Mouse (Mus musculus): ENCODE data around the gene Kitl. TPM values are rescaled to one million over a fixed set of nuclear protein-coding genes. Genes with fewer than 3 reads are reported as not detected.

Gene Kitl
- 15.6 and 19.8 TPM in 2 replicates for polyA plus RNA-seq (2014; fragmentation: Nextera tagmentation; extraction: Ambion mirVana)

DNA sequence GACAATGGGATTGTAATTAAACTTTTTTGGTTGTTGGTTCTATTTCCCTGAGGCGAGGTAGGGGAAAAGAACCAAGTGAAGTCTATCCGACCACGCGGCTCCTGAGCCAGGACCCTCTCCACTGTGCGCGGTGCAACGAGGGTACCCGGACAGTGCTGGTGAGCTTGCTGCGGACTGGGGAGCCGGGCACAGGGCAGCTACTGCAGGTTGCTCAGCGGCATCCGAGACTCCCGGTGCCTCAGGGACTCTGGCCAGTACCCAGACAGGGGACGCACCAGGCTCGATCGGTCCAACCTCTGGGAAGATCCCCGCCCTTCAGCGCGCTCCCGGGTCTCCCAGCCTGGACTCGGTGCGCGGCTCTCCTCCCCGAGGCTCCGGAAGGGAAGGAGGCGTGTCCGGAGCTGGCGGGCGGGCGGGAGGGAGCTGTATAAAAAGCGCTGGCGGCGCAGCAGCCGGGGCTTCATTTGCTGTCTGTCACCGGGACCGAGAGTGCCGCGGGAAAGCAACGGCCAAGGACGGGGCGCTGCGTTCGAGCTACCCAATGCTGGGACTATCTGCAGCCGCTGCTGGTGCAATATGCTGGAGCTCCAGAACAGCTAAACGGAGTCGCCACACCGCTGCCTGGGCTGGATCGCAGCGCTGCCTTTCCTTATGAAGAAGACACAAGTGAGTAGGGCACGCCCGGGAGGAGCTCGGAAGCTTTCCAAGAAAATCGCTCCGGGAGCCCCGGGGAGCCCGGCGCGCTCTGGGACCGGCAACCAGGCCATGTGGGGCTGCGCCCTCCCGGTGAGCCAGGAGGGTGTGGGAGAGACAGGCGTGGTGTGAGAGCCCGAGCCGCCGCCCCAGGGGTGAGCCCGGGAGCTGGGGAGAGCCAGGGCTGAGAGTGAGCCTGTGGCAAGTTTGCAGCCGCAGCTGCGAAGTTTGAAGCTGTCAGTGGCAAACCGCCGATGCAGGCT, at the start of gene Kitl:
Kitl (plus strand) TSS at position 261 of the 956 bp plus-strand sequence.
- under 1% methylated on average over 67 of the region's 70 CpGs for WGBS

DNA sequence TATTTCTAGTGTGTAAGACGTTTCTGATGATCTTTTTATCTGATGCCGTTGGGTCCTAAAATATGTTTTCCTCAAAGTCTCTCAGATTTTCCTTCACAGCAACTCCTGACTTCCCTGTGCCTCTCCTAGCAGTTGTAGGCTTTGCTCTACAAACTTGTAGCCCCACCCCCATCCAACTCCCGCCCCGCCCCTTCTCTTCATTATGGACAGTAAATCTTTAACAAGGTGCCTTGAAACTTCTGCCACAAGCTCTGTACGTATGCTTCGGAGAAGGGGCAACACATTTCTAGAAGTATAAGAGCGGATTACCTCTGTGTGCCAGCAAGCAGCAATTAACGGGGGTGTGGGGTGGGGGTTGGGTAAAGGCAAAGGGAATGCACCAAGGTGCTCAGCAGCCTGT, 42.6 kb upstream of the Kitl start:
- H3K9me3 ChIP-seq (ENCODE audit: control insufficient read depth, low read length) = no peaks in the 10 kb centered on the region
- WGBS = 58% methylated on average over 8 of the region's 8 CpGs
- no peak for ATAC-seq (ENCODE audit: insufficient number of reproducible peaks, insufficient read depth, low FRiP score, low read depth)

More for the DNA sequence above, at the start of gene Kitl:
- ATAC-seq (ENCODE audit: insufficient number of reproducible peaks, insufficient read depth, low FRiP score, low read depth) = peak; percentile 89
- Histone ChIP-seq H3K4me3 (ENCODE audit: control insufficient read depth in 1 of 2, insufficient read depth in 1 of 2, low read depth in 1 of 2, low read length in 2 of 2) (peak within 1 kb of the TSS; percentile 71 to 78), H3K9ac (ENCODE audit: low read length) (peak within 1 kb of the TSS; percentile 76), H3K27me3 (ENCODE audit: control insufficient read depth, insufficient read depth, low read length) (no peaks in the 10 kb centered on the region), H3K36me3 (ENCODE audit: control insufficient read depth, insufficient read depth, low read length) (no peaks in the 10 kb centered on the region), H3K27ac (replicated peaks in 1 of 2; ENCODE audit: control insufficient read depth in 1 of 2, insufficient read depth in 1 of 2, low read depth in 2 of 2, low read length in 2 of 2) (peak within 1 kb of the TSS; percentile 51 to 78), H3K9me3 (ENCODE audit: control insufficient read depth, low read length) (no peaks in the 10 kb centered on the region), H3K4me1 (ENCODE audit: control insufficient read depth in 2 of 2, insufficient read depth in 2 of 2, low read length in 2 of 2) (peaks cover 2 to 26% of the 10 kb centered on the region in 2 experiments; a peak in 3 of 4 replicates), H3K4me2 (ENCODE audit: low read length) (peak within 1 kb of the TSS; percentile 84)

DNA sequence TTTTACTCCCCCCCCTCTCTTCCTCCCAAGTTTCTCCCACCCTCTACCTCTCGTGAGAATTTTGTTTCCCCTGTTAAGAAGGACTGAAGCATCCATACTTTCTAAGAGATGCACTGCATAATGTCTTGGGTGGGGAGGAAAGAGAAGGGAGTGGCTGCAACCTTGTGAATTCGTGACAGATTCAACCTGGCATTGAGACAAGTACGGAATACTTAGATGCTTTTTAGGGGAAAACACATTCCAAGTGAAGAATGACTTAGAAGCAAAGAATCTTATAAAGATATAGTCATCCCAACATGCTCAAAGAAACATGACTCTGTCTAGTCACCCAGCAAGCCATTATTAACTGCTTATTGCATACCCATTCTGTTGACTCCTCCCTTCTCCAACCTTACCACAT, 35.3 kb upstream of the Kitl start:
- Histone ChIP-seq H3K9me3 (ENCODE audit: control insufficient read depth, low read length) (no peaks in the 10 kb centered on the region), H3K9ac (ENCODE audit: low read length) (no peak overlapping the region), H3K4me2 (ENCODE audit: low read length) (no peak overlapping the region), H3K36me3 (ENCODE audit: control insufficient read depth, insufficient read depth, low read length) (no peaks in the 10 kb centered on the region), H3K27ac (replicated peaks in 1 of 2; ENCODE audit: control insufficient read depth in 1 of 2, insufficient read depth in 1 of 2, low read depth in 2 of 2, low read length in 2 of 2) (no peak overlapping the region), H3K27me3 (ENCODE audit: control insufficient read depth, insufficient read depth, low read length) (no peaks in the 10 kb centered on the region), H3K4me1 (ENCODE audit: control insufficient read depth in 2 of 2, insufficient read depth in 2 of 2, low read length in 2 of 2) (no peaks in the 10 kb centered on the region), H3K4me3 (ENCODE audit: control insufficient read depth in 1 of 2, insufficient read depth in 1 of 2, low read depth in 1 of 2, low read length in 2 of 2) (no peak overlapping the region)
- WGBS = 78% methylated on average over 3 of the region's 3 CpGs
- no peak for ATAC-seq (ENCODE audit: insufficient number of reproducible peaks, insufficient read depth, low FRiP score, low read depth)

More for the DNA sequence above, 42.6 kb upstream of the Kitl start:
- Histone ChIP-seq H3K27ac (replicated peaks in 1 of 2; ENCODE audit: control insufficient read depth in 1 of 2, insufficient read depth in 1 of 2, low read depth in 2 of 2, low read length in 2 of 2) (no peak overlapping the region), H3K27me3 (ENCODE audit: control insufficient read depth, insufficient read depth, low read length) (no peaks in the 10 kb centered on the region), H3K4me1 (ENCODE audit: control insufficient read depth in 2 of 2, insufficient read depth in 2 of 2, low read length in 2 of 2) (no peaks in the 10 kb centered on the region), H3K4me2 (ENCODE audit: low read length) (no peak overlapping the region), H3K36me3 (ENCODE audit: control insufficient read depth, insufficient read depth, low read length) (no peaks in the 10 kb centered on the region), H3K9ac (ENCODE audit: low read length) (no peak overlapping the region), H3K4me3 (ENCODE audit: control insufficient read depth in 1 of 2, insufficient read depth in 1 of 2, low read depth in 1 of 2, low read length in 2 of 2) (no peak overlapping the region)

DNA sequence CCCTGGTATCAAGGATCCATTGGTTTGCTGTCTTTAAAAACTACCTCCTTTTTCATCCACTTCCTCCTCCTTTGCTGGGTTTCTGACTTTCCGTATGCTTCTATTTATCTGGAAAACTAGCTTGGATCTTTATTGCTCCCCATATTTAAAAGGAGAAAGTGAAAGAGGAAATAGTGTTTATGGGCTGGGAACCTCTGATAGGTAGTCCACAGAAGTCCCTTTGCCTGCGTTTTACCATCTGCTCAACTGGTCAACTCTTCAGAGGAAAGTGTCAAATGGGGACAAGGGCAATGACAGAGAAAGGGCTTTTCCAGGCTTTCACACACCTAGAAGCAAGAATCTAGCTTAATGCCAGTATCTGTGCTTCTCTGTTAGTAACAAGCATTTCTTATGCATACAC, 34.5 kb upstream of the Kitl start:
- Histone ChIP-seq H3K9me3 (ENCODE audit: control insufficient read depth, low read length) (no peaks in the 10 kb centered on the region), H3K4me3 (ENCODE audit: control insufficient read depth in 1 of 2, insufficient read depth in 1 of 2, low read depth in 1 of 2, low read length in 2 of 2) (no peak overlapping the region), H3K27ac (replicated peaks in 1 of 2; ENCODE audit: control insufficient read depth in 1 of 2, insufficient read depth in 1 of 2, low read depth in 2 of 2, low read length in 2 of 2) (no peak overlapping the region), H3K9ac (ENCODE audit: low read length) (no peak overlapping the region), H3K4me2 (ENCODE audit: low read length) (no peak overlapping the region), H3K4me1 (ENCODE audit: control insufficient read depth in 2 of 2, insufficient read depth in 2 of 2, low read length in 2 of 2) (no peaks in the 10 kb centered on the region), H3K36me3 (ENCODE audit: control insufficient read depth, insufficient read depth, low read length) (no peaks in the 10 kb centered on the region), H3K27me3 (ENCODE audit: control insufficient read depth, insufficient read depth, low read length) (no peaks in the 10 kb centered on the region)
- ATAC-seq (ENCODE audit: insufficient number of reproducible peaks, insufficient read depth, low FRiP score, low read depth) = no peak
- 86% methylated on average over 2 of the region's 2 CpGs for WGBS

- H3K4me1 ChIP-seq (ENCODE audit: control insufficient read depth in 2 of 2, insufficient read depth in 2 of 2, low read length in 2 of 2) = no peaks in the 10 kb centered on the region
- ATAC-seq (ENCODE audit: insufficient number of reproducible peaks, insufficient read depth, low FRiP score, low read depth) = no peak
- H3K27me3 ChIP-seq (ENCODE audit: control insufficient read depth, insufficient read depth, low read length) = no peaks in the 10 kb centered on the region
- H3K4me2 ChIP-seq (ENCODE audit: low read length) = no peak overlapping the region
- H3K27ac ChIP-seq (replicated peaks in 1 of 2; ENCODE audit: control insufficient read depth in 1 of 2, insufficient read depth in 1 of 2, low read depth in 2 of 2, low read length in 2 of 2) = no peak overlapping the region
- H3K4me3 ChIP-seq (ENCODE audit: control insufficient read depth in 1 of 2, insufficient read depth in 1 of 2, low read depth in 1 of 2, low read length in 2 of 2) = no peak overlapping the region
- no peak overlapping the region for H3K9ac ChIP-seq (ENCODE audit: low read length)
- H3K9me3 ChIP-seq (ENCODE audit: control insufficient read depth, low read length) = no peaks in the 10 kb centered on the region
- no peaks in the 10 kb centered on the region for H3K36me3 ChIP-seq (ENCODE audit: control insufficient read depth, insufficient read depth, low read length)
- 74% methylated on average over 5 of the region's 5 CpGs for WGBS
These were observed 33.5 kb upstream of the Kitl start for GRCm38 (mm10) chr10:99981887-99982286.

GRCm38 (mm10) chr10:99986745-99987144, 28.7 kb upstream of the Kitl start:
- 69% methylated on average over 8 of the region's 8 CpGs for WGBS
- Histone ChIP-seq H3K9me3 (ENCODE audit: control insufficient read depth, low read length) (no peaks in the 10 kb centered on the region), H3K36me3 (ENCODE audit: control insufficient read depth, insufficient read depth, low read length) (no peaks in the 10 kb centered on the region), H3K4me1 (ENCODE audit: control insufficient read depth in 2 of 2, insufficient read depth in 2 of 2, low read length in 2 of 2) (peaks cover 0 to 2% of the 10 kb centered on the region in 2 experiments; a peak in 3 of 4 replicates), H3K4me3 (ENCODE audit: control insufficient read depth in 1 of 2, insufficient read depth in 1 of 2, low read depth in 1 of 2, low read length in 2 of 2) (no peak overlapping the region), H3K4me2 (ENCODE audit: low read length) (no peak overlapping the region), H3K9ac (ENCODE audit: low read length) (no peak overlapping the region), H3K27ac (replicated peaks in 1 of 2; ENCODE audit: control insufficient read depth in 1 of 2, insufficient read depth in 1 of 2, low read depth in 2 of 2, low read length in 2 of 2) (no peak overlapping the region), H3K27me3 (ENCODE audit: control insufficient read depth, insufficient read depth, low read length) (no peaks in the 10 kb centered on the region)
- no peak for ATAC-seq (ENCODE audit: insufficient number of reproducible peaks, insufficient read depth, low FRiP score, low read depth)

- no peak for ATAC-seq (ENCODE audit: insufficient number of reproducible peaks, insufficient read depth, low FRiP score, low read depth)
- Histone ChIP-seq H3K9ac (ENCODE audit: low read length) (no peak overlapping the region), H3K27ac (replicated peaks in 1 of 2; ENCODE audit: control insufficient read depth in 1 of 2, insufficient read depth in 1 of 2, low read depth in 2 of 2, low read length in 2 of 2) (no peak overlapping the region), H3K27me3 (ENCODE audit: control insufficient read depth, insufficient read depth, low read length) (no peaks in the 10 kb centered on the region), H3K4me3 (ENCODE audit: control insufficient read depth in 1 of 2, insufficient read depth in 1 of 2, low read depth in 1 of 2, low read length in 2 of 2) (no peak overlapping the region), H3K4me2 (ENCODE audit: low read length) (no peak overlapping the region), H3K36me3 (ENCODE audit: control insufficient read depth, insufficient read depth, low read length) (no peaks in the 10 kb centered on the region), H3K4me1 (ENCODE audit: control insufficient read depth in 2 of 2, insufficient read depth in 2 of 2, low read length in 2 of 2) (peaks cover 0 to 2% of the 10 kb centered on the region in 2 experiments; a peak in 3 of 4 replicates), H3K9me3 (ENCODE audit: control insufficient read depth, low read length) (no peaks in the 10 kb centered on the region)
These were observed 25.7 kb upstream of the Kitl start for GRCm38 (mm10) chr10:99989758-99990157.

All from heart, embryonic 14.5 days (tissue).